Mouse (Mus musculus) central nervous system, embryonic 11.5 days (tissue): ENCODE data around the gene Slxl1. TPM values are rescaled to one million over a fixed set of nuclear protein-coding genes. Genes with fewer than 3 reads are reported as not detected.

Experiments
- polyA plus RNA-seq: library from polyadenylated mRNA; depleted of rRNA; stranded (reverse); fragments of >200 nt; gene quantifications from 2 replicates; pipeline ENCODE4 v1.2.3, GENCODE M21; 2012; rRNA removed

Gene Slxl1
- polyA plus RNA-seq = not detected in 2 replicates

GRCm38 (mm10) chrX:55226576-55226975, at the start of gene Slxl1:
TSS of gene Slxl1 (plus strand) at chrX:55226876.

